Comparison of ENCODE assay signal across 18 mouse cellular contexts in the genomic region with DNA sequence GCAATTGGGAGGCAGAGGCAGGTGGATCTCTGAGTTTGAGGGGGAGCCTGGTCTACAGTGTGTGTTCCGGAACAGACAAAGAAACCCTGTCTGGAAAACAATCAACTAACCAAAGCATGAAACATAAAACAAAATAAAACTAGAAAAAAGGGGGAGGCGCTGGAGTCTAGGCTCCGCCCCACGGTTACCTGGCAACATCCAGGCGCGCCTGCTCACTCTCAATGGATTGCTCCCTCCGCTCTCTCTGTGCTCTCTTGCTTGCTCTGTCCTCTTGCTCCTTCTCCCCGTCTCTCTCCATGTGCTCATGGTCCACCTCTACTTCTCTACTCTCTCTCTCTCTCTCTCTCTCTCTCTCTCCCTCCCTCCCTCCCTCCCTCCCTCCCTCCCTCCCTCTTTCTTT. TPM values are rescaled to one million over a fixed set of nuclear protein-coding genes. Genes with fewer than 3 reads are reported as not detected.
A peak's percentile ranks its signal among the peaks of the same experiment; 100 is the strongest.
DNase-seq lines count a peak whose midpoint lies in the region; TF ChIP-seq lines count a peak whose summit lies in the region.
"Had no signal": no experiment of that assay in that cellular context is flagged by ENCODE, and none has a peak within 500 bp of the region (broad histone marks: within the 10 kb centered on the region; RNA-seq: fewer than 3 reads in every experiment).

No protein-coding gene starts in this region.

- TF ChIP-seq EP300 in ES-Bruce4 (IDR thresholded peaks at IDR 0.05; ENCODE audit: insufficient read depth, low read depth, low read length), result no peak

- no peaks in the 10 kb centered on the region for H3K27me3 ChIP-seq in ES-Bruce4 (ENCODE audit: control insufficient read depth, insufficient read depth, low read length, poor library complexity, severe bottlenecking)
- H3K27me3 ChIP-seq: forebrain, embryonic 13.5 days; intestine, embryonic 15.5 days had no signal

- TF ChIP-seq CTCF in ES-Bruce4 (IDR thresholded peaks at IDR 0.05; ENCODE audit: low read depth, low read length), result no peak

- peaks cover 4% of the 10 kb centered on the region for H3K4me1 ChIP-seq in ES-Bruce4 (ENCODE audit: control insufficient read depth, insufficient read depth, low read length)

- peak overlapping the region; percentile 14; the same call in 1 of the 2 replicates for H3K27ac ChIP-seq in ES-Bruce4 (ENCODE audit: insufficient read depth, low read length)
- H3K27ac ChIP-seq: embryonic facial prominence, embryonic 10.5 days; forebrain, embryonic 13.5 days; heart, adult 2 months; hindbrain, embryonic 10.5 days; hindbrain, embryonic 14.5 days; intestine, embryonic 15.5 days had no signal

- no peaks in the 10 kb centered on the region for H3K9me3 ChIP-seq in ES-Bruce4 (replicated peaks; ENCODE audit: control insufficient read depth, insufficient read depth, low read length, poor library complexity, severe bottlenecking)
- H3K9me3 ChIP-seq: embryonic facial prominence, embryonic 10.5 days; hindbrain, embryonic 10.5 days; intestine, embryonic 15.5 days had no signal

- no peak overlapping the region for H3K4me3 ChIP-seq in ES-Bruce4 (ENCODE audit: low read depth, low read length)
- H3K4me3 ChIP-seq: forebrain, embryonic 13.5 days; heart, adult 2 months; hindbrain, embryonic 10.5 days; intestine, embryonic 15.5 days had no signal

- peak overlapping the region; percentile 26 for H3K9ac ChIP-seq in ES-Bruce4 (ENCODE audit: low read depth, poor library complexity, severe bottlenecking)
- H3K9ac ChIP-seq: forebrain, embryonic 13.5 days; heart, embryonic 12.5 days; hindbrain, embryonic 14.5 days; intestine, embryonic 15.5 days had no signal

- H3K36me3 ChIP-seq in ES-Bruce4 (ENCODE audit: control insufficient read depth, insufficient read depth, low read length, poor library complexity, severe bottlenecking), result no peaks in the 10 kb centered on the region
- H3K36me3 ChIP-seq: embryonic facial prominence, embryonic 10.5 days; heart, embryonic 12.5 days; hindbrain, embryonic 10.5 days; intestine, embryonic 15.5 days had no signal

- peak; percentile 41 for DNase-seq in 416B (ENCODE audit: low read depth)
- peak; percentile 37 for DNase-seq in A20 (ENCODE audit: low read depth, low spot score)
- DNase-seq in ZHBTc4 (ENCODE audit: low read depth, low spot score), result peak; percentile 62
- no peak for DNase-seq in Muller cell, postnatal 12 days (ENCODE audit: inconsistent ontology term)
- no peak for DNase-seq in adrenal gland, postnatal 25 days
- no peak for DNase-seq in left cerebral cortex, adult 9 months (ENCODE audit: low spot score in 2 of 2)
- DNase-seq: cerebellum, adult 2 months; cerebellum, postnatal 10 days; gastrocnemius, postnatal 36 days; heart, adult 2 months; kidney, adult 18-20 months had no signal

- no peak for TF ChIP-seq POLR2A in ES-Bruce4 (IDR thresholded peaks at IDR 0.05; ENCODE audit: insufficient read depth, low read length)

RNA-seq across cellular contexts. Expression of a gene that starts 11.9 kb away (rescaled TPM):
- 22.5 and 23.0 TPM in 2 replicates for polyA plus RNA-seq in ES-Bruce4 (2011; ENCODE audit: insufficient read depth, insufficient read length, low read depth, missing spikeins)
- total RNA-seq in adrenal gland, postnatal 25 days (2021), result 25.3 and 30.5 TPM in 2 replicates

RNA-seq across cellular contexts. Expression of a gene that starts 39.1 kb away (rescaled TPM):
- 25.2 and 25.4 TPM in 2 replicates for polyA plus RNA-seq in ES-Bruce4 (2011; ENCODE audit: insufficient read depth, insufficient read length, low read depth, missing spikeins)
- 13.7 and 15.4 TPM in 2 replicates for total RNA-seq in adrenal gland, postnatal 25 days (2021)

Comparison
In these comparisons a context has a peak if more than half of its experiments do, and no peak if none do; other contexts are left out.
1. DNase-seq: peak in 416B (single experiment), A20 (single experiment) and ZHBTc4 (single experiment); none in Muller cell, postnatal 12 days (single experiment), adrenal gland, postnatal 25 days (single experiment) and left cerebral cortex, adult 9 months (0 of 2).